Mouse (Mus musculus) erythroblast, embryonic 14.5 days (primary cell): Measurements from ENCODE around the gene Togaram2. TPM values are rescaled to one million over a fixed set of nuclear protein-coding genes. Genes with fewer than 3 reads are reported as not detected.

Source experiments
- H3K27me3 ChIP-seq: 2 replicates; pipeline ENCODE4 v1.6.1; 2012; ENCODE audit warnings: inconsistent platforms; ENCODE audit not compliant: control insufficient read depth
- H3K36me3 ChIP-seq: 2 replicates; pipeline ENCODE4 v1.6.1; 2012; ENCODE audit warnings: mild to moderate bottlenecking, inconsistent platforms; ENCODE audit not compliant: control insufficient read depth
- H3K4me1 ChIP-seq: 2 replicates; pipeline ENCODE4 v1.6.1; 2012; ENCODE audit warnings: inconsistent platforms; ENCODE audit not compliant: control insufficient read depth
- H3K4me3 ChIP-seq: replicated peaks from 2 replicates; pipeline ENCODE3; 2012; ENCODE audit warnings: moderate library complexity, mild to moderate bottlenecking, inconsistent platforms
- H3K9me3 ChIP-seq: 2 replicates; pipeline ENCODE4 v1.6.1; 2012; ENCODE audit warnings: low read length, inconsistent platforms, mixed read lengths; ENCODE audit not compliant: control insufficient read depth
- GATA1 ChIP-seq: IDR thresholded peaks from 2 replicates; pipeline ENCODE4 v1.6.1; 2012; ENCODE audit warnings: low read length, inconsistent platforms, mixed read lengths
- TAL1 ChIP-seq: IDR thresholded peaks from 3 replicates; pipeline ENCODE4 v1.6.1; 2012; ENCODE audit warnings: low read length, inconsistent platforms, mixed read lengths
- polyA plus RNA-seq: library from polyadenylated mRNA; stranded (reverse); fragments of >175 nt; gene quantifications from 2 replicates; pipeline ENCODE4 v1.2.3, GENCODE M21; 2012

The Togaram2 gene
- polyA plus RNA-seq, 1 experiment, result not detected

DNA sequence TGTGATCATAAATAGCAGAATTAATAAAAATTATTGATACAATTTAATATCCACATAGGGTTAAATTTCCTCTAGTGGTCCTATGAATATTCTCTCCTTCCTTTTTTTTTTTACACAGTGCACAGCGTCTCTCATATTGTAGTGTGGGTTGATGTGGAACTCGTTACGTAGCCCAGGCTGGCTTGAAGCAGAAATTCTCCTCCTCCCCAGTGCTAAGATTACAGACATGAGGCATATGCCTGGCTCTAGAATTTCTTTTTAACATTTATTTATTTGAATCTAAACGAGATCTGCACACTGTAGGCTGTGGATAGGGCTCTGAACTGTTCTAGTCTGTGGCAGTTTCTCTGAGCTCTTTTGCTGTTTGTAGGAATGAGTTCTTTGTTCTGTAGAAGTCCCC is 102.2 kb downstream of the Togaram2 start:
- Histone ChIP-seq H3K36me3 (no peaks in the 10 kb centered on the region), H3K27me3 (no peaks in the 10 kb centered on the region), H3K4me3 (no peak overlapping the region), H3K9me3 (peaks cover 15% of the 10 kb centered on the region), H3K4me1 (no peaks in the 10 kb centered on the region)
- no peak for TF ChIP-seq GATA1

DNA sequence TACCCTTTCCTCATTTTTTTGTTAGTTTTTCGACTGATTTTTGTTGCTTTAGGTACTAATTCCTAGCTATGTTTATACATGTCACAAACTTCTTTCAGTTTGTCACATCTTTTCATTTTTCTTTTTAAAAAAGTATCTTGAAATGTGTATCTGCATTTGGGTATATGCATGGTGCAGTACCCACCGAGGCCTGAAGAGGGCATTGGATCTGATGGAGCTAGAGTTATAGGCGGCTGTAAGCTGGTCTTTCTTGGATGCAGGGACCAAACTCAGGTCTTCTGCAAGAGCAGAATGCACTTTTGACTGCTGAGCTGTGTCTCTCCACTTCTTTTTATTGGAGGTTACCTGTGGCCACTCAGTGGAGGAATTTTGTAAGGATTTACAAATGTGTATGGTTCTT is 105.6 kb downstream of the Togaram2 start:
- peaks cover 17% of the 10 kb centered on the region for H3K27me3 ChIP-seq
- H3K36me3 ChIP-seq, result no peaks in the 10 kb centered on the region
- no peak overlapping the region for H3K4me3 ChIP-seq
- no peak for TF ChIP-seq GATA1
- no peak for TF ChIP-seq TAL1
- peaks cover 15% of the 10 kb centered on the region for H3K9me3 ChIP-seq
- no peaks in the 10 kb centered on the region for H3K4me1 ChIP-seq

Other genes with a start within 250 kb of the Togaram2 start
- 0.02 and 0.10 TPM in 2 replicates for gene Gm4707, start 213.3 kb upstream of the Togaram2 start, polyA plus RNA-seq
- gene Smchd1, start 197.9 kb upstream of the Togaram2 start, polyA plus RNA-seq, result 0.19 and 0.27 TPM in 2 replicates
- 1.2 and 2.4 TPM in 2 replicates for gene Ndc80, start 146.4 kb upstream of the Togaram2 start, polyA plus RNA-seq
- not detected in 2 replicates for gene Spdya, start 121.2 kb upstream of the Togaram2 start, polyA plus RNA-seq
- 0.45 and 0.56 TPM in 2 replicates for gene Wdr43, start 57.4 kb upstream of the Togaram2 start, polyA plus RNA-seq
- not detected in 2 replicates for gene Pcare, start 79.6 kb downstream of the Togaram2 start, polyA plus RNA-seq
- gene Clip4, start 95.2 kb downstream of the Togaram2 start, polyA plus RNA-seq, result not detected in 2 replicates